Mouse (Mus musculus) kidney, adult 2 months (tissue): ENCODE data around the gene Susd4.

Source experiments
- CTCF ChIP-seq: fragments of 200-500 bp; conservative IDR thresholded peaks from 2 replicates; pipeline ENCODE4 v1.5.1; 2011; ENCODE audit warnings: low read depth, mild to moderate bottlenecking, control low read depth, low read length, moderate library complexity, mixed read lengths; ENCODE audit not compliant: insufficient read depth, insufficient read length
- POLR2A ChIP-seq: fragments of 200-500 bp; IDR thresholded peaks from one replicate; pipeline ENCODE4 v1.6.1; 2011; ENCODE audit warnings: low read depth, low read length, control low read depth

GRCm38 (mm10) chr1:182778225-182778624 lies 14.6 kb downstream of the Susd4 start:
- TF ChIP-seq CTCF: no peak
- no peak for TF ChIP-seq POLR2A
